Mouse (Mus musculus) small intestine, adult 2 months (tissue): Measurements from ENCODE around the gene Cabp2.

Experiments
- CTCF ChIP-seq: fragments of 200-500 bp; IDR thresholded peaks from 2 replicates; pipeline ENCODE4 v1.5.1; 2012; ENCODE audit warnings: low read depth, mild to moderate bottlenecking, control low read depth, inconsistent platforms, low read length, moderate library complexity, mixed read lengths; ENCODE audit not compliant: insufficient replicate concordance, insufficient read length; ENCODE audit errors: extremely low read depth
- POLR2A ChIP-seq: fragments of 200-500 bp; IDR thresholded peaks from 2 replicates; pipeline ENCODE4 v1.6.1; 2012; ENCODE audit warnings: low read depth, mild to moderate bottlenecking, control low read depth, inconsistent platforms, low read length, moderate library complexity

- TF ChIP-seq POLR2A (no peak), CTCF (no peak)
These were observed 45.5 kb downstream of the Cabp2 start for GRCm38 (mm10) chr19:4126759-4127495.
